Mouse (Mus musculus) testis, adult 2 months (tissue): Measurements from ENCODE around the gene Hoxb6. TPM values are rescaled to one million over a fixed set of nuclear protein-coding genes. Genes with fewer than 3 reads are reported as not detected.
A peak's percentile ranks its signal among the peaks of the same experiment; 100 is the strongest.

ENCODE experiments used
- H3K27ac ChIP-seq: fragments of 200-500 bp; 2 replicates; pipeline ENCODE4 v1.5.1; 2012; ENCODE audit warnings: low read depth, low read length; ENCODE audit not compliant: control insufficient read depth, insufficient read depth
- H3K27me3 ChIP-seq: fragments of 200-500 bp; 2 replicates; pipeline ENCODE4 v1.6.1; 2012; ENCODE audit warnings: mild to moderate bottlenecking, low read length, moderate library complexity; ENCODE audit not compliant: control insufficient read depth, insufficient read depth
- H3K36me3 ChIP-seq: fragments of 200-500 bp; 2 replicates; pipeline ENCODE4 v1.6.1; 2012; ENCODE audit warnings: mild to moderate bottlenecking, low read length; ENCODE audit not compliant: control insufficient read depth, insufficient read depth
- H3K4me1 ChIP-seq: fragments of 200-500 bp; 2 replicates; pipeline ENCODE4 v1.6.1; 2012; ENCODE audit warnings: low read length; ENCODE audit not compliant: control insufficient read depth, insufficient read depth
- H3K4me3 ChIP-seq: fragments of 200-500 bp; 2 replicates; pipeline ENCODE4 v1.5.1; 2012; ENCODE audit warnings: low read depth, mild to moderate bottlenecking, low read length, moderate library complexity, mixed read lengths; ENCODE audit not compliant: control insufficient read depth
- CTCF ChIP-seq: fragments of 200-500 bp; IDR thresholded peaks from 2 replicates; pipeline ENCODE4 v1.5.1; 2012; ENCODE audit warnings: low read depth, mild to moderate bottlenecking, inconsistent platforms, low read length, moderate library complexity; ENCODE audit not compliant: control insufficient read depth, insufficient read depth, insufficient replicate concordance
- POLR2A ChIP-seq: fragments of 200-500 bp; IDR thresholded peaks from 2 replicates; pipeline ENCODE4 v1.6.1; 2012; ENCODE audit warnings: low read depth, mild to moderate bottlenecking, inconsistent platforms, low read length, moderate library complexity; ENCODE audit not compliant: control insufficient read depth
- polyA plus RNA-seq: library from polyadenylated mRNA; depleted of rRNA; stranded (reverse); fragments of >200 nt; gene quantifications from 2 replicates; pipeline ENCODE4 v1.2.3, GENCODE M21; 2012

Hoxb6 gene
- polyA plus RNA-seq, 1 experiment = 0.15 TPM

GRCm38 (mm10) chr11:96255996-96256445 lies 36.3 kb upstream of the Hoxb6 start:
- H3K4me1 ChIP-seq = peaks cover 7% of the 10 kb centered on the region
- peaks cover 8% of the 10 kb centered on the region for H3K27me3 ChIP-seq

DNA sequence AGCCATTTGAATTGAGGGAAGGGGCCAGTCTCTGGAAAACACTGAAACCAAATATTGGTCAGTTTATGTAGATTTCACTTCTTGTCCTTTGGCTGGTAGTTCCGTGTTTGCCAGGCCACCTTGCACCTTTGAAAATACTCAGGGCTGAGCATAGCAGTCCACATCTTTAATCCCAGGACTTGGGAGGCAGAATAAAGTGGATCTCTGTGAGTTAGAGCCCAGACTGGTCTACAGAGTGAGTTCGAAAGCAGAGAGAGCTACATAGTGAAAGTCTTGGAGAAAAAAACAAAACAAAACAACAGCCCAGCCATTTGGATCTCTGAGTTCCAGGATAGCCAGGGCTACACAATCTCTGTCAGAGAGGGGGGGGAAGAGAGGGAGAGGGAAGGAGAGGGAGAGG lies 35.1 kb upstream of the Hoxb6 start:
- Histone ChIP-seq H3K27ac (no peak overlapping the region), H3K4me3 (no peak overlapping the region), H3K4me1 (peaks cover 8% of the 10 kb centered on the region), H3K27me3 (peaks cover 5% of the 10 kb centered on the region), H3K36me3 (no peaks in the 10 kb centered on the region)
- TF ChIP-seq POLR2A = no peak
- no peak for TF ChIP-seq CTCF

More at GRCm38 (mm10) chr11:96255996-96256445, 36.3 kb upstream of the Hoxb6 start:
- Histone ChIP-seq H3K36me3 (no peaks in the 10 kb centered on the region), H3K27ac (no peak overlapping the region), H3K4me3 (no peak overlapping the region)
- no peak for TF ChIP-seq CTCF

DNA sequence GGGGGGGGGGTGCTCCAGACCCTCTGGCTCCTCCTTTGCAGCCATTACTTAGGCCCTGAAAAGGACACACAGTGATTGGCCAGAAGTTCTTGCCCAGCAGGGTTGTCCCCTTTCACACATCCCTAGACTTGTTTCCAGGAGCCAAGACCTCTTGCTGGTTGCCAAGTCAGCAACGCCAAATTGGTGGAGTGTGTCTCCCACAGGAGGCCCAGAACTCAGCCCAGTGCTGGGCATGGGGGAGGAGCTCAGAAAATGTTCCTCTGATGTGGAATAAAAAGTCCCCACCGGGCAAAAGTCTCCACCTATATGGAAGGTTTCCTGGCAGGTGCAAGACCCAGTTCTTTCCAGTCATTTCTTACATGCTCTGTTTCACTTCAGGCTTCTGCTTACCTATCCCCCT lies 33.2 kb upstream of the Hoxb6 start:
- H3K27me3 ChIP-seq = peaks cover 7% of the 10 kb centered on the region
- H3K4me3 ChIP-seq = no peak overlapping the region
- no peak overlapping the region for H3K27ac ChIP-seq
- H3K4me1 ChIP-seq = peaks cover 8% of the 10 kb centered on the region
- H3K36me3 ChIP-seq = no peaks in the 10 kb centered on the region
- TF ChIP-seq POLR2A (no peak), CTCF (no peak)

DNA sequence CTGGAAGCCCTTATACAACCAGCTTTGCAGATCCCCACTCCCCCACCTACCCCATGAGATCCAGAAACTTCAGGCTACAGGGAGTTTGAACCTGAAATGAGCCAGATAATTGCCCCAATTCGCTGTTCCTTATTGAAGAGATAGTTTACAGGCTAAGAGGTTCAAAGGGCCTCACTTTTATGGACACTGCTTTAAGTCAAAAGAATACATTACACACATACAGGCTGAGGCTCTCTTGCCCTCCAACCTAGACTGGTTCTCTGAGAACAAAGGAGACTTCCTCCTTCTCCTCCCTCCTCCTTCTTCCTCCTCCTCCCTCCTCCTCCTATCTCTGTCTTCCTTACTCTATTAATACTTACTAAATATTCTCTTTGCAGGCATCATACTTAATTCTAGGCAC lies 32.8 kb upstream of the Hoxb6 start:
- TF ChIP-seq POLR2A (no peak), CTCF (no peak)
- peaks cover 7% of the 10 kb centered on the region for H3K27me3 ChIP-seq
- peaks cover 8% of the 10 kb centered on the region for H3K4me1 ChIP-seq
- no peak overlapping the region for H3K4me3 ChIP-seq
- no peaks in the 10 kb centered on the region for H3K36me3 ChIP-seq
- no peak overlapping the region for H3K27ac ChIP-seq

DNA sequence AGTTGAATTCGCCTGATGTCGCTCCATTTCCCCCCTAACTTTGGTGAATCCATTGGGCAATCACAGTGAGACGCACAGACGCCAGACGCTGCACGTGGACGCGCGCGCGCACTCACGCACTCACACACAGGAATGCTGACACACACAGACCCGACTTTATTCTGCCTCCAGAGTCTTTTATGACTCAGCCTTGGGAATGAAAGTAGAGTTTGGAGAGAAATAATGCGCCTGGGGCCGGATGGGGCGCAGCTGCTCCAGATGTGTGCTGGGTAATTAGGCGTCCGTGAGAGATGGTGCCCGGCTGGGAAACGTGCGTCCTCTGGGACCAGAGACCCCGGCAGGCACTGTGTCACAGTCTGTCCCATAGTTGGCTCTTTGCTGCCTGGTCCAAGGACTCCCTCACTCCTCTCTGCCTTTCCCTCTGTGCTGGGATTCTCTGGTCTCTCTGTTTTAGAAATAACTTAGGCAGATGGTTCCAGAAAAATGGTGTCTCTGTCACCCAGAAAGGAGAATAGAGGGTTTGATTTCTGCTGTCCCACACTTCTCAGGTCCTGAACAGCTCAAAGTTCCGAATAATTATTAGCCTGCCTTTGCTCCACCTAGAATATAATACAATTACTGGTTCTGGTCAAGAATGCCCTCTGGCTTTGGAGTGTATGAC lies 31.8 kb upstream of the Hoxb6 start:
- no peak overlapping the region for H3K27ac ChIP-seq
- peaks cover 8% of the 10 kb centered on the region for H3K4me1 ChIP-seq
- peaks cover 2% of the 10 kb centered on the region for H3K27me3 ChIP-seq
- no peaks in the 10 kb centered on the region for H3K36me3 ChIP-seq
- no peak for TF ChIP-seq CTCF
- no peak for TF ChIP-seq POLR2A
- H3K4me3 ChIP-seq = no peak overlapping the region

DNA sequence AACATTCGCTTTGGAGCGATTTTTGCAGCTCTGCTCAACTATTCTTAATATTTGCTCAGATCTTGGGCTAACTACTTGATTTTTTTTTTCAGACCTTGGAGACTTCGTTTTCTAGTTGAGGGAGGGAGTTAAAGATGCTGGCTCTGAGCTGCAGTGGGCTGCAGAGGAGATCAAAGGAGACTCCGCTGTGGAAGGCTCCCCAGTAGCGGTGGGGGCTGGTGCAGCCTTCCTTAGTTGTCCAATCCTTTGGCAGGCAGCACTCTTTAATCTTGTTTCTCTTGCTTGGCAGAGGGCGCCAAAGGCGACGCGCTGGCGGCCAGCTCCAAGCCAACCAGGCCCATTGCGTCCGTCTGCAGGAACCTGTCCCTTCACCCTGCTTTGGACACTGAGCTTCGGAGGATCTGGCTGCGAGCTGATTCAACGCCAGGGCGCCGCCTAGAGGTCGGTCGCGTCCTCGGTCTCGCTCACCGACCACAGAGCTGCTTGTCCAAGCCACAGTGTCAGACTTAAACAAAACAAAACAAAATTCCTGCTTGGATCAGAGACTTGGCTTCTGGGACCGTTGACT lies 30.9 kb upstream of the Hoxb6 start:
- TF ChIP-seq POLR2A (no peak), CTCF (peak; percentile 81; the same call in 1 of the 2 replicates)
- Histone ChIP-seq H3K4me1 (peaks cover 8% of the 10 kb centered on the region), H3K36me3 (no peaks in the 10 kb centered on the region), H3K27ac (no peak overlapping the region), H3K27me3 (peaks cover 2% of the 10 kb centered on the region), H3K4me3 (no peak overlapping the region)

GRCm38 (mm10) chr11:96262262-96262830 lies 29.9 kb upstream of the Hoxb6 start:
- no peak for TF ChIP-seq POLR2A
- TF ChIP-seq CTCF = no peak
- H3K27ac ChIP-seq = no peak overlapping the region
- no peaks in the 10 kb centered on the region for H3K36me3 ChIP-seq
- H3K27me3 ChIP-seq = peaks cover 2% of the 10 kb centered on the region
- H3K4me1 ChIP-seq = peaks cover 8% of the 10 kb centered on the region
- no peak overlapping the region for H3K4me3 ChIP-seq
